Mouse (Mus musculus) kidney, postnatal 0 days (tissue): ENCODE results near the gene Lkaaear1. TPM values are rescaled to one million over a fixed set of nuclear protein-coding genes. Genes with fewer than 3 reads are reported as not detected.
A peak's percentile ranks its signal among the peaks of the same experiment; 100 is the strongest.

Source experiments
- ATAC-seq: fragments of 200-750 bp; cut with Nextera tagmentation; replicated peaks from 2 replicates; pipeline ENCODE4 v1.8.0; 2017; ENCODE audit warnings: low read depth, moderate number of reproducible peaks, moderate TSS enrichment, moderate library complexity; ENCODE audit not compliant: low FRiP score
- DNase-seq: peaks from one replicate; pipeline ENCODE4 v3.0.0-alpha.2; 2016; ENCODE audit warnings: low spot score
- H3K27ac ChIP-seq: fragments of 300-500 bp; sonication (generic); 2 replicates; pipeline ENCODE4 v1.5.1; 2014; ENCODE audit warnings: mild to moderate bottlenecking
- H3K27me3 ChIP-seq: fragments of 300-500 bp; sonication (generic); 2 replicates; pipeline ENCODE4 v1.6.1; 2014; ENCODE audit warnings: low read length, mixed read lengths; ENCODE audit not compliant: insufficient read depth
- H3K36me3 ChIP-seq: fragments of 300-500 bp; sonication (generic); 2 replicates; pipeline ENCODE4 v1.6.1; 2014; ENCODE audit warnings: low read length, mixed read lengths; ENCODE audit not compliant: insufficient read depth
- H3K4me1 ChIP-seq: fragments of 300-500 bp; sonication (generic); replicated peaks from 2 replicates; pipeline ENCODE4 v1.6.1; 2014; ENCODE audit warnings: antibody characterized with exemption, low read length, mixed read lengths; ENCODE audit not compliant: insufficient read depth
- H3K4me2 ChIP-seq: fragments of 300-500 bp; sonication (generic); 2 replicates; pipeline ENCODE4 v1.6.1; 2014; ENCODE audit warnings: mild to moderate bottlenecking, low read length, moderate library complexity, mixed read lengths
- H3K4me3 ChIP-seq: fragments of 300-500 bp; sonication (generic); replicated peaks from 2 replicates; pipeline ENCODE4 v1.5.1; 2014; ENCODE audit warnings: low read depth, low read length
- H3K9ac ChIP-seq: fragments of 300-500 bp; sonication (generic); 2 replicates; pipeline ENCODE4 v1.6.1; 2014; ENCODE audit warnings: low read depth, low read length
- H3K9me3 ChIP-seq: fragments of 300-500 bp; sonication (generic); replicated peaks from 2 replicates; pipeline ENCODE4 v1.6.1; 2016; ENCODE audit warnings: low read length, inconsistent platforms, mixed read lengths
- CTCF ChIP-seq: IDR thresholded peaks from 2 replicates; pipeline ENCODE4 v1.5.1; 2016; ENCODE audit warnings: antibody characterized with exemption, low read depth, mild to moderate bottlenecking, moderate library complexity
- WGBS: fragments of 180-500 bp; shearing (Covaris S2); extraction: QIAGEN DNeasy Blood & Tissue Kit; methylation state at CpG from one replicate; pipeline ENCODE4 v1.1.7; 2014; 5-methylcytosine and 5-hydroxymethylcytosine counted together
- polyA plus RNA-seq: library from polyadenylated mRNA; unstranded; fragments of >200 nt; fragmentation: Nextera tagmentation; extraction: Ambion mirVana; gene quantifications from 2 replicates; pipeline ENCODE4 v1.2.1, GENCODE M21; 2015

Lkaaear1 gene
- polyA plus RNA-seq, 1 experiment from 2014 or later = not detected

DNA sequence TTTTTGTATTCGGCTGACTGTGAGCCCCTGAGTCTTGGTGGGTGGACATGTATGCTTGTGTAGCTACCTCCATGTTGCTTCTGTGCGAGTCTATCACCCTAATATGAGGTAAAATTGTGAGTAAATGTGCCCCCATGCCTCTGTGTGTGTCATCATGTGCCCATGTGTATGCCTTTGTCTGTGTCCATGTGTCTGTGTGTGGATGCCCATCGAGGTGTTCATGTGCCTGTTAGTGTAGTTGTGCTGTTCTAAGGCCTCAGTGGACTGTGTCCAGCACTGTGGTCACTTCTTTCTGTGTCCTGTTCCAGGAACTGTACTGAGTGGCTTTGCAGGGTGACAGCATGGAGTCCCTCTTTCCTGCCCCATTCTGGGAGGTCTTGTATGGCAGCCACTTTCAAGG lies 17.1 kb upstream of the Lkaaear1 start:
- Histone ChIP-seq H3K9me3 (no peaks in the 10 kb centered on the region), H3K27ac (no peak overlapping the region), H3K4me2 (no peak overlapping the region), H3K4me3 (no peak overlapping the region), H3K9ac (no peak overlapping the region), H3K27me3 (no peaks in the 10 kb centered on the region), H3K36me3 (no peaks in the 10 kb centered on the region), H3K4me1 (no peaks in the 10 kb centered on the region)
- no peak for TF ChIP-seq CTCF
- DNase-seq (no peak), ATAC-seq (no peak)
- 77% methylated on average over 3 of the region's 3 CpGs for WGBS

DNA sequence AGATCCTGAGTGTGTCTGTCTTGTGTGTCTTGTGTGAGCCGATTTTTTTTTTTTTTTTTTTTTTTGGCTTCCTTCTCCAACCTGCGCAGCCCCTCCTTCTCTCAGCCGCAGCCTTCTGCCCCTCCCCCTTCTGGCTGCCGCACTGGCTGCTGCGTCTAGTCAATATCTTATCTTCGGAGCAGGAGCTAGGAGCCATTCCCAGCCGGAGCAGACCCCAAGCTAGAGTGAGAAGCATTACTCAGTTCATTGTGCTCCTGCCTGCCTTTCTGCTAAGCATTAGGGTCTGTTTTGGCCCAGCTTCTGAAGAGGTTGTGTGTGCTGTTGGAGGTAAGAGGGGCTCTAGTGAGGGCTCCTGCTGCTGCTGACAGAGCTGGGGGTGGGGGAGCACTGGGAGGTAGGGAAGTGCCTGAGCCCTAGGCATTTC lies 16.7 kb upstream of the Lkaaear1 start, which contains the start of gene Oprl1:
Gene Oprl1 (plus strand): TSS at position 114 of the 424 bp plus-strand sequence.
- no peak for TF ChIP-seq CTCF
- ATAC-seq = no peak
- no peak within 1 kb of the TSS for H3K4me3 ChIP-seq

DNA sequence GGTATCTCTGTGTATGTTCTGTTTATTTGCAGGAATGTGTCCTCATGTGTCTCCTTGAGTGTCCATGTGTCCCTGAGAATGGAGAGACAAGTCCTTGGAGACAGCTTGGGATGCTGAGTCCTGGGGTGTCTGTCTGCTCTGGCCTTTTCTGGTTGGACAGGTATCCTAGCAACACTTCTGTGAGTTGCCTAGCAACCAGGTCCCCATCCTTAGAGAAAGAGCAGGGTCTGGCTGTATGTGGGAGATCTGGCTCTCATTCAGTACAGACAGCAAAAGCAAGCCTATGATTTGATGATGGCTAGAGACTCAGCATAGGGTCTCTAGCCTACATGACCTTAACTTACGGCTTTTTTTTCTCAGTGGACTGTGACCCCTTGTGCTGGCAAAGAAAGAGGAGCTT lies 15.5 kb upstream of the Lkaaear1 start:
- DNase-seq (no peak), ATAC-seq (no peak)
- TF ChIP-seq CTCF = no peak
- H3K27ac ChIP-seq = no peak overlapping the region
- no peaks in the 10 kb centered on the region for H3K36me3 ChIP-seq
- WGBS = 81% methylated on average over 1 of the region's 1 CpGs
- H3K9me3 ChIP-seq = no peaks in the 10 kb centered on the region
- H3K4me2 ChIP-seq = no peak overlapping the region
- no peaks in the 10 kb centered on the region for H3K4me1 ChIP-seq
- no peak overlapping the region for H3K4me3 ChIP-seq
- H3K27me3 ChIP-seq = no peaks in the 10 kb centered on the region
- no peak overlapping the region for H3K9ac ChIP-seq

More for the DNA sequence above, 16.7 kb upstream of the Lkaaear1 start, which contains the start of gene Oprl1:
- 4% methylated on average over 7 of the region's 7 CpGs for WGBS
- Histone ChIP-seq H3K36me3 (no peaks in the 10 kb centered on the region), H3K9ac (no peak within 1 kb of the TSS), H3K9me3 (no peaks in the 10 kb centered on the region), H3K27ac (no peak within 1 kb of the TSS), H3K4me1 (no peaks in the 10 kb centered on the region), H3K27me3 (no peaks in the 10 kb centered on the region), H3K4me2 (no peak within 1 kb of the TSS)
- DNase-seq = no peak

DNA sequence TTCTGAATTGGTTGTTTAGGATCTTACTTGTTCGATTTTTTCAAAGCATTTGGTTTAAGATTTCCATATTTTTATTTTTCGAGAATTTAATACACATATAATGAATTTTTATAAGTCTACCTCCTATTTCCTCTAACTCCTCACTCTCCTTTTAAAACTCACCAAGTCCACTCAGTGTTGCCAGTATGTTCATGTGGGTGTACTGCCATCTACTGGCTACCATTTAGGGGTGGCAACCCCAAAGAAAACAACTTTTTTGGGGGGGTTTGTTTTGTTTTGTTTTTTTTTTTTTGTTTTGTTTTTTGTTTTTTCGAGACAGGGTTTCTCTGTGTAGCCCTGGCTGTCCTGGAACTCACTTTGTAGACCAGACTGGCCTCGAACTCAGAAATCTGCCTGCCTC lies 8.4 kb upstream of the Lkaaear1 start:
- no peak overlapping the region for H3K4me2 ChIP-seq
- H3K4me1 ChIP-seq = no peaks in the 10 kb centered on the region
- TF ChIP-seq CTCF = peak; percentile 66
- no peaks in the 10 kb centered on the region for H3K27me3 ChIP-seq
- no peaks in the 10 kb centered on the region for H3K9me3 ChIP-seq
- H3K4me3 ChIP-seq = no peak overlapping the region
- no peak overlapping the region for H3K9ac ChIP-seq
- ATAC-seq = no peak
- 25% methylated on average over 3 of the region's 4 CpGs for WGBS
- no peaks in the 10 kb centered on the region for H3K36me3 ChIP-seq
- H3K27ac ChIP-seq = no peak overlapping the region
- DNase-seq = peak; percentile 28

DNA sequence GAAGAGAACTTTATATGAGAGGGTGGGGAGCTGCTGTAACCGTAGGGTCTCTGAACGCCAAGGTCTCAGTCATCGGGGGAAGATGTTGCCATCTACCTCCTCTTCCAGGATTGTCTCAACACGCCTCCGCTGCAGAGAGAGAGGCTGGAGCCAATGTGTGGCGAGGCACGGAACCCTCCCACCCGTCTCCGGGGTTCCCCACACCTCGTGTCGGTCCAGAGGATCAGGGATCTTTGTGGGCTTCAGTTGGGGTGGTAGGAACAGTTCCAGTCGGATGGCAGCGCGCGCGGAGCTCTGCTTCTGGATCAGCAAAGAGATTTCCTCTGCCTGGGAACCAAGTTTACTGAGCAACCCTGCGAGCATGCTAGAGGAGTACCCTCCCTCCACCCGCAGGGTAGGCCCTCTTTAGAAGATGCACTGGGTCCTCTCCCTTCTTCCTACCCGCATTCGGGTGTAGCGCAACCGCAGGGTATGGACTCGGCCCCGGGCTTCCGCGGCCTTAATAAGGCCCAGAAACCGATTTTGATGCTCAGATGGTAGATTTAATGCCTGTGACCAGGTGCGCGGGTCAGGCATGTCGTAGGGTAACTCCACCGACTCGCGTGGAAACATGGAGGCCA lies 1.3 kb downstream of the Lkaaear1 start:
- Histone ChIP-seq H3K4me2 (no peak overlapping the region), H3K9ac (no peak overlapping the region), H3K27me3 (no peaks in the 10 kb centered on the region), H3K4me1 (0 out of 2 replicates have a peak, but pooled peaks cover 6% of the 10 kb centered on the region), H3K9me3 (no peaks in the 10 kb centered on the region), H3K36me3 (no peaks in the 10 kb centered on the region), H3K27ac (no peak overlapping the region), H3K4me3 (no peak overlapping the region)
- DNase-seq (no peak), ATAC-seq (no peak)
- TF ChIP-seq CTCF = no peak
- WGBS = 81% methylated on average over 33 of the region's 33 CpGs

DNA sequence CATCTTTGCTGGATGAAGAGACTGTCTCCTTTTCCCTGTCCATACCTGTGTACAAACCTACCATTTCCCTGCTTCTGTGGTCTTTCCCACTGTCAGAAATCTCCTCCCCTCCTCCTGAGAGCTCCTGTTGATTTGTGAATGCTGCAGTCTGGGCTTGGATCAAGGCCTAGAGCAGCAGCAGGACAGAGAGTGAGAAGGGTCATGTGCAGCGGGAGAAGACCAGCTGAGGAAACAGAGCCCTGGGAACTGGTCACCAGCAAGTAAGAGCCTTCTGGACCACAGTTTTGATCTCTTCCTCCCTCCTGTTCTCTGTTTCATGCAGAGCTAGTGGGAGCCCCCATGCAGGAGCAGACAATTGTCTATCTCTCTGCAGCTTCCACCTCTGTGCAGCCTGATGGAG lies 2.5 kb downstream of the Lkaaear1 start:
- no peak overlapping the region for H3K4me2 ChIP-seq

More for the DNA sequence above, 2.5 kb downstream of the Lkaaear1 start:
- Histone ChIP-seq H3K9ac (no peak overlapping the region), H3K4me1 (0 out of 2 replicates have a peak, but pooled peaks cover 6% of the 10 kb centered on the region), H3K9me3 (no peaks in the 10 kb centered on the region), H3K4me3 (no peak overlapping the region), H3K27me3 (no peaks in the 10 kb centered on the region), H3K36me3 (no peaks in the 10 kb centered on the region), H3K27ac (no peak overlapping the region)
- WGBS = 50% methylated on average over 1 of the region's 1 CpGs
- ATAC-seq (no peak), DNase-seq (no peak)
- no peak for TF ChIP-seq CTCF
